Mouse (Mus musculus): ENCODE data around the gene Fbxo17. TPM values are rescaled to one million over a fixed set of nuclear protein-coding genes. Genes with fewer than 3 reads are reported as not detected.

The Fbxo17 gene
- total and polyA plus RNA-seq, 2 experiments from 2014 or later: 5.1 to 7.8 TPM

- ATAC-seq (ENCODE audit: insufficient read depth, low read depth) (no peak), DNase-seq (ENCODE audit: low spot score) (no peak)
- Histone ChIP-seq H3K4me3 (ENCODE audit: low read depth, low read length) (peak overlapping the region; percentile 93), H3K27ac (ENCODE audit: low read depth) (peak overlapping the region; percentile 94), H3K27me3 (ENCODE audit: control insufficient read depth, insufficient read depth, low read length) (no peaks in the 10 kb centered on the region), H3K9me3 (replicated peaks; ENCODE audit: control insufficient read depth, low read length) (no peaks in the 10 kb centered on the region), H3K36me3 (replicated peaks; ENCODE audit: control insufficient read depth, insufficient read depth, low read length) (peaks cover 28% of the 10 kb centered on the region), H3K9ac (replicated peaks; ENCODE audit: low read depth, low read length) (peak overlapping the region; percentile 80), H3K4me2 (ENCODE audit: low read depth, low read length) (peak overlapping the region; percentile 96), H3K4me1 (ENCODE audit: control insufficient read depth, insufficient read depth) (peaks cover 13% of the 10 kb centered on the region)
- WGBS: 26% methylated on average over 9 of the region's 9 CpGs
- no peak for TF ChIP-seq EP300 (IDR thresholded peaks at IDR 0.05; ENCODE audit: low read depth)
- no peak for TF ChIP-seq CTCF (IDR thresholded peaks at IDR 0.05; ENCODE audit: low read depth)
Measured at GRCm38 (mm10) chr7:28740949-28741348, 24.3 kb downstream of the Fbxo17 start.

- Histone ChIP-seq H3K36me3 (replicated peaks; ENCODE audit: control insufficient read depth, insufficient read depth, low read length) (peaks cover 29% of the 10 kb centered on the region), H3K4me3 (ENCODE audit: low read depth, low read length) (peak overlapping the region; percentile 93), H3K9me3 (replicated peaks; ENCODE audit: control insufficient read depth, low read length) (no peaks in the 10 kb centered on the region), H3K27ac (ENCODE audit: low read depth) (peak overlapping the region; percentile 94), H3K4me2 (ENCODE audit: low read depth, low read length) (peak overlapping the region; percentile 96), H3K27me3 (ENCODE audit: control insufficient read depth, insufficient read depth, low read length) (no peaks in the 10 kb centered on the region), H3K4me1 (ENCODE audit: control insufficient read depth, insufficient read depth) (peaks cover 13% of the 10 kb centered on the region), H3K9ac (replicated peaks; ENCODE audit: low read depth, low read length) (peak overlapping the region; percentile 80)
- ATAC-seq (ENCODE audit: insufficient read depth, low read depth): 0 out of 2 replicates have a peak, but pooled peaks have one; percentile 8
- no peak for TF ChIP-seq CTCF (IDR thresholded peaks at IDR 0.05; ENCODE audit: low read depth)
- TF ChIP-seq EP300 (IDR thresholded peaks at IDR 0.05; ENCODE audit: low read depth): no peak
- 1% methylated on average over 13 of the region's 13 CpGs for WGBS
- DNase-seq (ENCODE audit: low spot score): no peak
Measured at GRCm38 (mm10) chr7:28741368-28741708, 24.7 kb downstream of the Fbxo17 start.

- DNase-seq (ENCODE audit: low spot score) (peak; percentile 100), ATAC-seq (ENCODE audit: insufficient read depth, low read depth) (peak; percentile 96)
- WGBS: under 1% methylated on average over 39 of the region's 39 CpGs
- H3K9me3 ChIP-seq (replicated peaks; ENCODE audit: control insufficient read depth, low read length): no peaks in the 10 kb centered on the region
- H3K36me3 ChIP-seq (replicated peaks; ENCODE audit: control insufficient read depth, insufficient read depth, low read length): peaks cover 27% of the 10 kb centered on the region
- no peaks in the 10 kb centered on the region for H3K27me3 ChIP-seq (ENCODE audit: control insufficient read depth, insufficient read depth, low read length)
- H3K4me2 ChIP-seq (ENCODE audit: low read depth, low read length): peak within 1 kb of the TSS; percentile 96
- H3K9ac ChIP-seq (replicated peaks; ENCODE audit: low read depth, low read length): peak within 1 kb of the TSS; percentile 80
- peak within 1 kb of the TSS; percentile 93 for H3K4me3 ChIP-seq (ENCODE audit: low read depth, low read length)
- TF ChIP-seq CTCF (IDR thresholded peaks at IDR 0.05; ENCODE audit: low read depth) (peak; percentile 87), EP300 (IDR thresholded peaks at IDR 0.05; ENCODE audit: low read depth) (peak; percentile 33; the same call in 1 of the 2 replicates)
- peak within 1 kb of the TSS; percentile 94 for H3K27ac ChIP-seq (ENCODE audit: low read depth)
- H3K4me1 ChIP-seq (ENCODE audit: control insufficient read depth, insufficient read depth): peaks cover 13% of the 10 kb centered on the region
Measured at GRCm38 (mm10) chr7:28741709-28742438, 25.3 kb downstream of the Fbxo17 start, which contains the start of the genes Mrps12 and Sars2. Gene Mrps12 (minus strand): TSS chr7:28741820. Gene Sars2 (plus strand): TSS chr7:28741992.

DNA sequence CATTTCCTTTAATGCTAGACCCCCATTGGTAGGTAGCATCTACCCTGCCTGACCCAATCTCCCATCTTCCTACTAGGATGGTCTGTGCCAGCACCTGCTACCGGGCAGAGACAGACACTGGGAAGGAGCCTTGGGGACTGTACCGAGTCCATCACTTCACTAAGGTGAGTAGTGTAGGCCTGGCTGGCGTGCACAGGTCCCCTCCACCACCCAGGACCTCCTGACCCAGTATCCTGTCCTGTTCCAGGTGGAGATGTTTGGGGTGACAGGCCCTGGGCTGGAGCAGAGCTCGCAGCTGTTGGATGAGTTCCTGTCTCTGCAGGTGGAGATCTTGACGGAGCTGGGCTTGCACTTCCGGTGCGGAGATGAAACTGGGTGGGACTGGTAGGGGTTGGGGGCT is 33.3 kb downstream of the Fbxo17 start:
- no peaks in the 10 kb centered on the region for H3K27me3 ChIP-seq (ENCODE audit: control insufficient read depth, insufficient read depth, low read length)
- WGBS: 92% methylated on average over 7 of the region's 7 CpGs
- TF ChIP-seq EP300 (IDR thresholded peaks at IDR 0.05; ENCODE audit: low read depth) (no peak), CTCF (IDR thresholded peaks at IDR 0.05; ENCODE audit: low read depth) (no peak)
- no peak overlapping the region for H3K4me2 ChIP-seq (ENCODE audit: low read depth, low read length)
- no peak for DNase-seq (ENCODE audit: low spot score)
- no peak for ATAC-seq (ENCODE audit: insufficient read depth, low read depth)
- H3K9ac ChIP-seq (replicated peaks; ENCODE audit: low read depth, low read length): no peak overlapping the region
- H3K36me3 ChIP-seq (replicated peaks; ENCODE audit: control insufficient read depth, insufficient read depth, low read length): peaks cover 22% of the 10 kb centered on the region; the same call in 1 of the 2 replicates
- no peak overlapping the region for H3K27ac ChIP-seq (ENCODE audit: low read depth)
- no peaks in the 10 kb centered on the region for H3K4me1 ChIP-seq (ENCODE audit: control insufficient read depth, insufficient read depth)
- H3K9me3 ChIP-seq (replicated peaks; ENCODE audit: control insufficient read depth, low read length): no peaks in the 10 kb centered on the region
- no peak overlapping the region for H3K4me3 ChIP-seq (ENCODE audit: low read depth, low read length)

DNA sequence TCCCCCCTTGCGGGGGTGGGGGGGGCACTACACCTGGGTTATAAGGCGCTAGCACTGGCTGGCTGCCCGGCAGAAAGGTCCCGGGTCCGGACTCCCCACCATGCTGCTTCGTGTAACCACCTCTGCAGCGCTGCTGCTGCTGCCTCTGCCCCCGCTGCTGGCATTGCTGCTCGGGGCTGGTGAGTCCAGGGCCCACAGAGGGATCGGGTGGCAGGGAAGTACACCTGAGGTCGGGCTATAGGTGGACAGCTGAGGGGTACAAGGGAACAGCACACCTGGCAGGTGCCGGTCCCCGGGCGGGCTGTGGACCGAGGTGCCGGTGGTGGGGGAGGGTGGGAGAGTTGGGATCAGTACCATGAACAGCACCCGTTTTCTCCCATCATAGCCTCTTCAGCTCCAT is 39.5 kb downstream of the Fbxo17 start, which contains the start of gene Ccer2:
TSS of gene Ccer2 (plus strand) at position 96 of the 400 bp plus-strand sequence.
- H3K9me3 ChIP-seq (replicated peaks; ENCODE audit: control insufficient read depth, low read length): no peaks in the 10 kb centered on the region
- H3K4me1 ChIP-seq (ENCODE audit: control insufficient read depth, insufficient read depth): no peaks in the 10 kb centered on the region
- H3K9ac ChIP-seq (replicated peaks; ENCODE audit: low read depth, low read length): no peak within 1 kb of the TSS
- H3K36me3 ChIP-seq (replicated peaks; ENCODE audit: control insufficient read depth, insufficient read depth, low read length): peaks cover 30% of the 10 kb centered on the region
- no peak within 1 kb of the TSS for H3K27ac ChIP-seq (ENCODE audit: low read depth)
- TF ChIP-seq EP300 (IDR thresholded peaks at IDR 0.05; ENCODE audit: low read depth) (no peak), CTCF (IDR thresholded peaks at IDR 0.05; ENCODE audit: low read depth) (no peak)
- H3K27me3 ChIP-seq (ENCODE audit: control insufficient read depth, insufficient read depth, low read length): peaks cover 20% of the 10 kb centered on the region
- DNase-seq (ENCODE audit: low spot score) (no peak), ATAC-seq (ENCODE audit: insufficient read depth, low read depth) (no peak)
- no peak within 1 kb of the TSS for H3K4me2 ChIP-seq (ENCODE audit: low read depth, low read length)
- 4% methylated on average over 17 of the region's 17 CpGs for WGBS
- no peak within 1 kb of the TSS for H3K4me3 ChIP-seq (ENCODE audit: low read depth, low read length)
